18 mouse cellular contexts compared by ENCODE assay signal in genomic region chr10:108361419-108362155, GRCm38 (mm10). TPM values are rescaled to one million over a fixed set of nuclear protein-coding genes. Genes with fewer than 3 reads are reported as not detected.
DNase-seq lines count a peak whose midpoint lies in the region; ATAC-seq and TF ChIP-seq lines count a peak whose summit lies in the region.
"Had no signal": no experiment of that assay in that cellular context is flagged by ENCODE, and none has a peak within 500 bp of the region (broad histone marks: within the 10 kb centered on the region; RNA-seq: fewer than 3 reads in every experiment).

No protein-coding gene starts in this region.

- no peaks in the 10 kb centered on the region for H3K36me3 ChIP-seq in heart, adult 2 months (ENCODE audit: control insufficient read depth, insufficient read depth, low read length)
- H3K36me3 ChIP-seq in G1E (replicated peaks) = peaks cover 56% of the 10 kb centered on the region
- H3K36me3 ChIP-seq in kidney, embryonic 16.5 days (ENCODE audit: insufficient read depth, low read length) = peaks cover 33% of the 10 kb centered on the region
- H3K36me3 ChIP-seq: heart, embryonic 15.5 days had no signal

- no peak for ATAC-seq in G1E (ENCODE audit: extremely low read depth, insufficient number of reproducible peaks, low FRiP score, poor library complexity, severe bottlenecking)
- ATAC-seq in Patski = peak; percentile 77
- peak; percentile 58; the same call in 1 of the 2 replicates for ATAC-seq in kidney, embryonic 16.5 days (ENCODE audit: low FRiP score, low TSS enrichment)
- ATAC-seq in activated CD4-positive, CD25-positive, alpha-beta regulatory T cell, adult 4 months = no peak
- ATAC-seq: inflammation-experienced regulatory T-cells, adult 6 months had no signal

- intact Hi-C loops in heart, adult 2 months (cut with DNase I) = no loop called here

- no peaks in the 10 kb centered on the region for H3K27me3 ChIP-seq in heart, adult 2 months (ENCODE audit: control insufficient read depth, insufficient read depth, low read length)
- no peaks in the 10 kb centered on the region for H3K27me3 ChIP-seq in G1E (ENCODE audit: insufficient read depth, low read length)
- H3K27me3 ChIP-seq in Patski = no peaks in the 10 kb centered on the region
- H3K27me3 ChIP-seq in kidney, embryonic 16.5 days (ENCODE audit: insufficient read depth, low read length) = no peaks in the 10 kb centered on the region
- H3K27me3 ChIP-seq: heart, embryonic 15.5 days; liver, embryonic 15.5 days had no signal

- no peak for TF ChIP-seq POLR2A in heart, adult 2 months (IDR thresholded peaks at IDR 0.05; ENCODE audit: insufficient read depth, low read depth, low read length)

- TF ChIP-seq EP300 in heart, adult 2 months (IDR thresholded peaks at IDR 0.05; ENCODE audit: insufficient read depth, low read depth, low read length) = no peak

- DNase-seq in heart, adult 11 months = peak; percentile 71
- no peak for DNase-seq in heart, adult 2 months
- no peak for DNase-seq in G1E (ENCODE audit: low spot score)
- DNase-seq in Patski (ENCODE audit: low read depth, low spot score) = no peak
- DNase-seq in urinary bladder, postnatal 10 days (ENCODE audit: low spot score) = no peak
- DNase-seq: cerebellum, adult 8-10 months; lung, postnatal 4 days; spleen, adult 18-20 months; thymus, postnatal 25 days had no signal

- H3K9me3 ChIP-seq in G1E (replicated peaks) = peaks cover 13% of the 10 kb centered on the region
- peaks cover 26% of the 10 kb centered on the region for H3K9me3 ChIP-seq in kidney, embryonic 16.5 days (ENCODE audit: low read length)
- H3K9me3 ChIP-seq: heart, embryonic 15.5 days; hindbrain, embryonic 10.5 days; liver, embryonic 15.5 days had no signal

- CTCF ChIA-PET in Patski (lab: Charles Lee) = interaction anchor here (1.2 to 2.1 kb wide), 8 partner anchors 11 to 29 kb away, joined by 3 to 12 read pairs (median 4); no protein-coding TSS in a partner anchor

- H3K4me1 ChIP-seq in heart, adult 2 months (ENCODE audit: control insufficient read depth, insufficient read depth, low read length) = no peaks in the 10 kb centered on the region
- peaks cover 70% of the 10 kb centered on the region for H3K4me1 ChIP-seq in G1E (ENCODE audit: insufficient read depth, low read depth, low read length)
- H3K4me1 ChIP-seq in kidney, embryonic 16.5 days (ENCODE audit: insufficient read depth, low read length) = peaks cover 21% of the 10 kb centered on the region
- H3K4me1 ChIP-seq: liver, embryonic 15.5 days had no signal

- TF ChIP-seq CTCF in heart, adult 2 months (IDR thresholded peaks at IDR 0.05) = no peak
- TF ChIP-seq CTCF in G1E (IDR thresholded peaks at IDR 0.05; ENCODE audit: low read depth, low read length) = no peak
- TF ChIP-seq CTCF in Patski (IDR thresholded peaks at IDR 0.05) = no peak

- POLR2A ChIA-PET in Patski (lab: Charles Lee) = interaction anchor here (1.5 kb wide), 1 partner anchor 28 kb away, joined by 4 read pairs; no protein-coding TSS in a partner anchor

- H3K27ac ChIP-seq in heart, adult 2 months = no peak overlapping the region
- H3K27ac ChIP-seq in kidney, embryonic 16.5 days (ENCODE audit: low read length) = peak overlapping the region; percentile 54; the same call in 1 of the 2 replicates
- H3K27ac ChIP-seq: heart, embryonic 15.5 days; hindbrain, embryonic 10.5 days; liver, embryonic 15.5 days had no signal

- no peak overlapping the region for H3K4me2 ChIP-seq in kidney, embryonic 16.5 days (replicated peaks; ENCODE audit: low read depth, low read length)
- H3K4me2 ChIP-seq: heart, embryonic 15.5 days; liver, embryonic 15.5 days; midbrain, embryonic 11.5 days had no signal

- in situ Hi-C loops in Patski (cut with MboI; ENCODE audit: low pct_unique_long_range_greater_than_20kb) = no loop called here

- H3K9ac ChIP-seq in heart, adult 2 months (ENCODE audit: low read depth, low read length) = no peak overlapping the region
- H3K9ac ChIP-seq in kidney, embryonic 16.5 days (replicated peaks; ENCODE audit: low read length) = no peak overlapping the region
- H3K9ac ChIP-seq: heart, embryonic 15.5 days; liver, embryonic 15.5 days had no signal

- no peak overlapping the region for H3K4me3 ChIP-seq in heart, adult 2 months
- peak overlapping the region; percentile 59; the same call in 1 of the 2 replicates for H3K4me3 ChIP-seq in G1E (ENCODE audit: low read depth, low read length)
- H3K4me3 ChIP-seq in kidney, embryonic 16.5 days (ENCODE audit: low read length) = no peak overlapping the region
- H3K4me3 ChIP-seq: heart, embryonic 15.5 days; hindbrain, embryonic 10.5 days; liver, embryonic 15.5 days; myocyte had no signal

- H3K79me2 ChIP-seq in heart, adult 2 months (replicated peaks; ENCODE audit: control insufficient read depth, insufficient read depth, low read length) = no peaks in the 10 kb centered on the region

- WGBS in heart, adult 2 months = 72% methylated on average over 9 of the region's 9 CpGs
- WGBS in kidney, embryonic 16.5 days = 46% methylated on average over 9 of the region's 9 CpGs

RNA-seq across cellular contexts. Expression of gene Pawr, which starts 29.7 kb away (rescaled TPM):
- total RNA-seq in heart, adult 2 months (2021) = 1 to 10 TPM; 2.5 to 3.5 TPM
- 1.1 and 2.0 TPM in 2 replicates for polyA plus RNA-seq in heart, adult 2 months (2012; rRNA removed)
- total RNA-seq in G1E (2014; fragmentation: Nextera tagmentation) (81.5 and 92.3 TPM in 2 replicates), G1E (2017) (57.0 and 65.2 TPM in 2 replicates)
- polyA plus RNA-seq in G1E (2012) (46.6 and 49.9 TPM in 2 replicates), Patski (2021) (83.4 TPM)
- polyA plus RNA-seq in kidney, embryonic 16.5 days (2015; fragmentation: Nextera tagmentation; extraction: Ambion mirVana) = 13.4 and 13.6 TPM in 2 replicates
- not detected for polyA plus RNA-seq in activated CD4-positive, CD25-positive, alpha-beta regulatory T cell, adult 4 months (2017; shearing (Covaris generic))
- total RNA-seq: neutrophil, adult 5-6 weeks had no signal

Comparison
In these comparisons a context has a peak if more than half of its experiments do, and no peak if none do; other contexts are left out.
1. ATAC-seq: peak in Patski (single experiment) and kidney, embryonic 16.5 days (single experiment); none in G1E (single experiment) and activated CD4-positive, CD25-positive, alpha-beta regulatory T cell, adult 4 months (single experiment).